ENCODE assay signal across 28 mouse cellular contexts in genomic region chr12:9154491-9154890, GRCm38 (mm10).
"Had no signal": no experiment of that assay in that cellular context is flagged by ENCODE, and none has a peak within 500 bp of the region (broad histone marks: within the 10 kb centered on the region; RNA-seq: fewer than 3 reads in every experiment).

No protein-coding gene starts in this region.

- H3K36me3 ChIP-seq: limb, embryonic 10.5 days; limb, embryonic 12.5 days; limb, embryonic 13.5 days; limb, embryonic 15.5 days; liver, embryonic 12.5 days; liver, embryonic 13.5 days; liver, embryonic 15.5 days; lung, embryonic 15.5 days; midbrain, embryonic 10.5 days; midbrain, embryonic 12.5 days; midbrain, embryonic 13.5 days; midbrain, embryonic 15.5 days; neural tube, embryonic 12.5 days had no signal

- H3K27ac ChIP-seq: limb, embryonic 10.5 days; limb, embryonic 12.5 days; limb, embryonic 13.5 days; limb, embryonic 15.5 days; liver, embryonic 12.5 days; liver, embryonic 13.5 days; liver, embryonic 14.5 days; liver, embryonic 15.5 days; lung, embryonic 15.5 days; macrophage; midbrain, embryonic 10.5 days; midbrain, embryonic 12.5 days; midbrain, embryonic 13.5 days; midbrain, embryonic 15.5 days; neural tube, embryonic 12.5 days had no signal

- H3K4me1 ChIP-seq: limb, embryonic 10.5 days; limb, embryonic 12.5 days; limb, embryonic 13.5 days; limb, embryonic 15.5 days; liver, embryonic 12.5 days; liver, embryonic 13.5 days; liver, embryonic 15.5 days; lung, embryonic 15.5 days; megakaryocyte, embryonic 14.5 days; midbrain, embryonic 10.5 days; midbrain, embryonic 12.5 days; midbrain, embryonic 13.5 days; midbrain, embryonic 15.5 days; neural tube, embryonic 12.5 days had no signal

- H3K27me3 ChIP-seq: limb, embryonic 12.5 days; limb, embryonic 13.5 days; limb, embryonic 15.5 days; liver, embryonic 12.5 days; liver, embryonic 13.5 days; liver, embryonic 15.5 days; lung, embryonic 15.5 days; megakaryocyte, embryonic 14.5 days; midbrain, embryonic 12.5 days; midbrain, embryonic 13.5 days; midbrain, embryonic 15.5 days; neural tube, embryonic 12.5 days had no signal

- H3K9me3 ChIP-seq: limb, embryonic 10.5 days; limb, embryonic 12.5 days; limb, embryonic 15.5 days; liver, embryonic 12.5 days; liver, embryonic 13.5 days; liver, embryonic 15.5 days; lung, embryonic 15.5 days; megakaryocyte, embryonic 14.5 days; midbrain, embryonic 10.5 days; midbrain, embryonic 12.5 days; midbrain, embryonic 13.5 days; midbrain, embryonic 15.5 days; neural tube, embryonic 12.5 days had no signal

- H3K4me3 ChIP-seq: limb, embryonic 10.5 days; limb, embryonic 12.5 days; limb, embryonic 13.5 days; limb, embryonic 15.5 days; liver, embryonic 12.5 days; liver, embryonic 13.5 days; liver, embryonic 15.5 days; lung, embryonic 15.5 days; megakaryocyte, embryonic 14.5 days; midbrain, embryonic 10.5 days; midbrain, embryonic 12.5 days; midbrain, embryonic 13.5 days; midbrain, embryonic 15.5 days; myocyte; neural tube, embryonic 12.5 days had no signal

- DNase-seq: left cerebral cortex, postnatal 4 days; liver; liver, embryonic 13.5 days; liver, postnatal 0 days; lung, adult 18-20 months; lung, adult 2 months; lung, embryonic 14.5 days; lung, postnatal 10 days; lung, postnatal 14 days; lung, postnatal 36 days; lung, postnatal 4 days; midbrain, embryonic 14.5 days had no signal
